Mouse (Mus musculus): ENCODE data around the gene Terf2ip. TPM values are rescaled to one million over a fixed set of nuclear protein-coding genes. Genes with fewer than 3 reads are reported as not detected.

Terf2ip gene
- polyA plus RNA-seq, 1 experiment from 2014 or later, result 27.9 TPM

- no peak for ATAC-seq (ENCODE audit: low FRiP score, low TSS enrichment)
- peaks cover 31% of the 10 kb centered on the region for H3K36me3 ChIP-seq (ENCODE audit: insufficient read depth, low read length)
- WGBS, result 95% methylated on average over 12 of the region's 12 CpGs
These were observed 37.1 kb upstream of the Terf2ip start for GRCm38 (mm10) chr8:111974138-111974537.

GRCm38 (mm10) chr8:111975706-111976105 lies 35.5 kb upstream of the Terf2ip start:
- 90% methylated on average over 2 of the region's 2 CpGs for WGBS
- Histone ChIP-seq H3K27me3 (ENCODE audit: insufficient read depth, low read length) (no peaks in the 10 kb centered on the region), H3K9me3 (ENCODE audit: low read length) (no peaks in the 10 kb centered on the region; the same call in 1 of the 2 replicates), H3K4me1 (ENCODE audit: insufficient read depth, low read length) (no peaks in the 10 kb centered on the region), H3K4me2 (replicated peaks; ENCODE audit: low read depth, low read length) (no peak overlapping the region), H3K4me3 (ENCODE audit: low read length) (no peak overlapping the region), H3K27ac (ENCODE audit: low read length) (no peak overlapping the region), H3K9ac (replicated peaks; ENCODE audit: low read length) (no peak overlapping the region), H3K36me3 (ENCODE audit: insufficient read depth, low read length) (peaks cover 31% of the 10 kb centered on the region)
- no peak for ATAC-seq (ENCODE audit: low FRiP score, low TSS enrichment)

More at GRCm38 (mm10) chr8:111974138-111974537, 37.1 kb upstream of the Terf2ip start:
- Histone ChIP-seq H3K27me3 (ENCODE audit: insufficient read depth, low read length) (no peaks in the 10 kb centered on the region), H3K4me3 (ENCODE audit: low read length) (no peak overlapping the region), H3K4me2 (replicated peaks; ENCODE audit: low read depth, low read length) (no peak overlapping the region), H3K4me1 (ENCODE audit: insufficient read depth, low read length) (no peaks in the 10 kb centered on the region), H3K9me3 (ENCODE audit: low read length) (no peaks in the 10 kb centered on the region; the same call in 1 of the 2 replicates), H3K9ac (replicated peaks; ENCODE audit: low read length) (no peak overlapping the region), H3K27ac (ENCODE audit: low read length) (no peak overlapping the region)

- Histone ChIP-seq H3K36me3 (ENCODE audit: insufficient read depth, low read length) (peaks cover 31% of the 10 kb centered on the region), H3K9me3 (ENCODE audit: low read length) (no peaks in the 10 kb centered on the region; the same call in 1 of the 2 replicates), H3K4me2 (replicated peaks; ENCODE audit: low read depth, low read length) (no peak overlapping the region), H3K4me1 (ENCODE audit: insufficient read depth, low read length) (no peaks in the 10 kb centered on the region), H3K27me3 (ENCODE audit: insufficient read depth, low read length) (no peaks in the 10 kb centered on the region), H3K4me3 (ENCODE audit: low read length) (no peak overlapping the region), H3K27ac (ENCODE audit: low read length) (no peak overlapping the region), H3K9ac (replicated peaks; ENCODE audit: low read length) (no peak overlapping the region)
- no peak for ATAC-seq (ENCODE audit: low FRiP score, low TSS enrichment)
- WGBS, result 86% methylated on average over 2 of the region's 2 CpGs
These were observed 34.9 kb upstream of the Terf2ip start for GRCm38 (mm10) chr8:111976326-111976725.

GRCm38 (mm10) chr8:111978147-111978546 lies 33.1 kb upstream of the Terf2ip start:
- Histone ChIP-seq H3K27me3 (ENCODE audit: insufficient read depth, low read length) (no peaks in the 10 kb centered on the region), H3K36me3 (ENCODE audit: insufficient read depth, low read length) (peaks cover 31% of the 10 kb centered on the region), H3K4me2 (replicated peaks; ENCODE audit: low read depth, low read length) (no peak overlapping the region), H3K9me3 (ENCODE audit: low read length) (no peaks in the 10 kb centered on the region; the same call in 1 of the 2 replicates), H3K4me1 (ENCODE audit: insufficient read depth, low read length) (no peaks in the 10 kb centered on the region), H3K4me3 (ENCODE audit: low read length) (no peak overlapping the region), H3K9ac (replicated peaks; ENCODE audit: low read length) (no peak overlapping the region), H3K27ac (ENCODE audit: low read length) (no peak overlapping the region)
- ATAC-seq (ENCODE audit: low FRiP score, low TSS enrichment), result no peak
- 81% methylated on average over 10 of the region's 10 CpGs for WGBS

GRCm38 (mm10) chr8:111982116-111982515 lies 29.1 kb upstream of the Terf2ip start:
- H3K36me3 ChIP-seq (ENCODE audit: insufficient read depth, low read length), result peaks cover 33% of the 10 kb centered on the region
- peaks cover 12% of the 10 kb centered on the region; the same call in 1 of the 2 replicates for H3K4me1 ChIP-seq (ENCODE audit: insufficient read depth, low read length)
- no peaks in the 10 kb centered on the region for H3K9me3 ChIP-seq (ENCODE audit: low read length)
- WGBS, result 76% methylated on average over 7 of the region's 7 CpGs
- H3K4me2 ChIP-seq (replicated peaks; ENCODE audit: low read depth, low read length), result no peak overlapping the region
- no peaks in the 10 kb centered on the region for H3K27me3 ChIP-seq (ENCODE audit: insufficient read depth, low read length)
- no peak overlapping the region for H3K4me3 ChIP-seq (ENCODE audit: low read length)
- ATAC-seq (ENCODE audit: low FRiP score, low TSS enrichment), result no peak
- no peak overlapping the region for H3K27ac ChIP-seq (ENCODE audit: low read length)
- H3K9ac ChIP-seq (replicated peaks; ENCODE audit: low read length), result no peak overlapping the region

- 0 out of 2 replicates have a peak, but pooled peaks have one; percentile 7 for ATAC-seq (ENCODE audit: low FRiP score, low TSS enrichment)
- WGBS, result 50% methylated on average over 10 of the region's 10 CpGs
- Histone ChIP-seq H3K4me1 (ENCODE audit: insufficient read depth, low read length) (peaks cover 12% of the 10 kb centered on the region; the same call in 1 of the 2 replicates), H3K27ac (ENCODE audit: low read length) (peak overlapping the region; percentile 71), H3K27me3 (ENCODE audit: insufficient read depth, low read length) (no peaks in the 10 kb centered on the region), H3K9me3 (ENCODE audit: low read length) (no peaks in the 10 kb centered on the region), H3K4me2 (replicated peaks; ENCODE audit: low read depth, low read length) (no peak overlapping the region), H3K4me3 (ENCODE audit: low read length) (no peak overlapping the region), H3K36me3 (ENCODE audit: insufficient read depth, low read length) (peaks cover 33% of the 10 kb centered on the region), H3K9ac (replicated peaks; ENCODE audit: low read length) (no peak overlapping the region)
These were observed 26.7 kb upstream of the Terf2ip start for GRCm38 (mm10) chr8:111984511-111984910.

- WGBS, result 12% methylated on average over 7 of the region's 7 CpGs
- peaks cover 43% of the 10 kb centered on the region for H3K36me3 ChIP-seq (ENCODE audit: insufficient read depth, low read length)
- H3K4me2 ChIP-seq (replicated peaks; ENCODE audit: low read depth, low read length), result no peak overlapping the region
- H3K4me1 ChIP-seq (ENCODE audit: insufficient read depth, low read length), result peaks cover 8% of the 10 kb centered on the region
- H3K9me3 ChIP-seq (ENCODE audit: low read length), result no peaks in the 10 kb centered on the region
- no peaks in the 10 kb centered on the region for H3K27me3 ChIP-seq (ENCODE audit: insufficient read depth, low read length)
- no peak overlapping the region for H3K27ac ChIP-seq (ENCODE audit: low read length)
- H3K4me3 ChIP-seq (ENCODE audit: low read length), result no peak overlapping the region
- H3K9ac ChIP-seq (replicated peaks; ENCODE audit: low read length), result no peak overlapping the region
- ATAC-seq (ENCODE audit: low FRiP score, low TSS enrichment), result no peak; the same call in 1 of the 2 replicates
These were observed 21.3 kb upstream of the Terf2ip start for GRCm38 (mm10) chr8:111989911-111990310.

- H3K4me1 ChIP-seq (ENCODE audit: insufficient read depth, low read length), result peaks cover 8% of the 10 kb centered on the region
- peak overlapping the region; percentile 79 for H3K4me2 ChIP-seq (replicated peaks; ENCODE audit: low read depth, low read length)
- no peak overlapping the region for H3K27ac ChIP-seq (ENCODE audit: low read length)
- no peaks in the 10 kb centered on the region for H3K9me3 ChIP-seq (ENCODE audit: low read length)
- peak overlapping the region; percentile 87 for H3K9ac ChIP-seq (replicated peaks; ENCODE audit: low read length)
- peaks cover 46% of the 10 kb centered on the region for H3K36me3 ChIP-seq (ENCODE audit: insufficient read depth, low read length)
- no peaks in the 10 kb centered on the region for H3K27me3 ChIP-seq (ENCODE audit: insufficient read depth, low read length)
- peak overlapping the region; percentile 88 for H3K4me3 ChIP-seq (ENCODE audit: low read length)
- WGBS, result 61% methylated on average over 8 of the region's 8 CpGs
- ATAC-seq (ENCODE audit: low FRiP score, low TSS enrichment), result no peak
These were observed 19.9 kb upstream of the Terf2ip start for GRCm38 (mm10) chr8:111991278-111991677.

- Histone ChIP-seq H3K4me3 (ENCODE audit: low read length) (peak within 1 kb of the TSS; percentile 88), H3K27me3 (ENCODE audit: insufficient read depth, low read length) (no peaks in the 10 kb centered on the region), H3K36me3 (ENCODE audit: insufficient read depth, low read length) (peaks cover 50% of the 10 kb centered on the region), H3K4me1 (ENCODE audit: insufficient read depth, low read length) (peaks cover 8% of the 10 kb centered on the region), H3K9ac (replicated peaks; ENCODE audit: low read length) (peak within 1 kb of the TSS; percentile 87), H3K4me2 (replicated peaks; ENCODE audit: low read depth, low read length) (peak within 1 kb of the TSS; percentile 79), H3K27ac (ENCODE audit: low read length) (0 out of 2 replicates have a peak within 1 kb of the TSS, but pooled peaks have one; percentile 28), H3K9me3 (ENCODE audit: low read length) (no peaks in the 10 kb centered on the region)
- peak; percentile 95 for ATAC-seq (ENCODE audit: low FRiP score, low TSS enrichment)
- WGBS, result 5% methylated on average over 32 of the region's 33 CpGs
These were observed 19.0 kb upstream of the Terf2ip start, which contains the start of gene Adat1 for GRCm38 (mm10) chr8:111992013-111992702. Adat1 (minus strand) TSS chr8:111992302.

GRCm38 (mm10) chr8:111992703-111993039 lies 18.5 kb upstream of the Terf2ip start:
- Histone ChIP-seq H3K4me1 (ENCODE audit: insufficient read depth, low read length) (peaks cover 8% of the 10 kb centered on the region), H3K36me3 (ENCODE audit: insufficient read depth, low read length) (peaks cover 55% of the 10 kb centered on the region), H3K9ac (replicated peaks; ENCODE audit: low read length) (no peak overlapping the region), H3K9me3 (ENCODE audit: low read length) (no peaks in the 10 kb centered on the region), H3K4me2 (replicated peaks; ENCODE audit: low read depth, low read length) (peak overlapping the region; percentile 79), H3K27me3 (ENCODE audit: insufficient read depth, low read length) (no peaks in the 10 kb centered on the region), H3K4me3 (ENCODE audit: low read length) (no peak overlapping the region), H3K27ac (ENCODE audit: low read length) (no peak overlapping the region)
- 79% methylated on average over 3 of the region's 3 CpGs for WGBS
- no peak for ATAC-seq (ENCODE audit: low FRiP score, low TSS enrichment)
